Mouse (Mus musculus): ENCODE measurements around the gene Wnt7b.

DNA sequence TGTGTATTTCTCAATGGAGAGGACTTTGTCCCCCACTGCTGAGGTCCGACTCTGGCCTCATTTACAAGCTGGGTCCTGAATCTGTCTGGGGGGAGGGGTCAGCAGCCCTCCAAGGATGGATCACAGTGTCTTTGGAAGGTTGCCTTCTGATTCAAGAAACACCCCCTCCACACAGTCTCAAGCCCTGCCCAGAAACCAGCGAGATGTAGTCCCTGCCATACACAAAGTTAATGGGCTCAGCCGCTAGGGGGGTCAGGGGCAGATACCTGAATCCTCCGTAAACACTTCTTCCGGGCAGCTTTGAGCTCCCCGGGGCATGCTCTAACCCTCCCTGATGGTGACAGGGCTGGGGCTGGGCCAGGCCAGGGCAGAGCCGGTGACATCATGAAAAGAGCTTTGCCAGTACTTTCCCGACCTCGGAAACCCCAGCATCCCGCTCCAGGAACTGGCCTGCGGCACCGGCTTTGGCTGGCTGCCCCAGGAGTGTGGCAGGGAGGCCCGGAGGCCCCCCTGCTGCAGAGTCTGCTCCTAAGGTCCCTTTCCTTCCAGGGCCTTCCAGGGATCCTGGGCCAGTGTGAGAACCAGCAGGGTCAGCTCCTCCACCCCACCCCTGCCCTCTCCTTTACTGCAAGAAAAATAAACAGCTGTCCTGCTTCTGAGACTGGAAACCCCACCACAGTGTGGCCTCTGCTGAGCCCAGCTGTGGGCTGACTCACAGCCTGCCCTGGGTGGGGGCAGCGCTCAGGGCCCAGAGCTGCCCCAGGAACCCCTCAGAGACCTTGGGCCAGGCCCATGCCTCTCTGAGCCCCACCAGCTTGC lies 58.9 kb downstream of the Wnt7b start:
- TF ChIP-seq USF1 (IDR thresholded peaks at IDR 0.05; ENCODE audit: low read depth) (no peak), CTCF (IDR thresholded peaks at IDR 0.05; ENCODE audit: control insufficient read depth, insufficient read depth, insufficient read length) (peak; percentile 2)

All from C2C12 (cell line).